Mouse (Mus musculus) c-Kit-positive CD71-positive TER-119-positive erythroid progenitor cells, embryonic 14.5 days (primary cell): Measurements from ENCODE around the gene Cux1.

Source experiments
- DNase-seq: peaks from one replicate; pipeline ENCODE4 v3.0.0-alpha.2; 2013; ENCODE audit warnings: low spot score

The Cux1 gene

GRCm38 (mm10) chr5:136502491-136503086 lies 64.7 kb downstream of the Cux1 start:
- DNase-seq, result no peak

DNA sequence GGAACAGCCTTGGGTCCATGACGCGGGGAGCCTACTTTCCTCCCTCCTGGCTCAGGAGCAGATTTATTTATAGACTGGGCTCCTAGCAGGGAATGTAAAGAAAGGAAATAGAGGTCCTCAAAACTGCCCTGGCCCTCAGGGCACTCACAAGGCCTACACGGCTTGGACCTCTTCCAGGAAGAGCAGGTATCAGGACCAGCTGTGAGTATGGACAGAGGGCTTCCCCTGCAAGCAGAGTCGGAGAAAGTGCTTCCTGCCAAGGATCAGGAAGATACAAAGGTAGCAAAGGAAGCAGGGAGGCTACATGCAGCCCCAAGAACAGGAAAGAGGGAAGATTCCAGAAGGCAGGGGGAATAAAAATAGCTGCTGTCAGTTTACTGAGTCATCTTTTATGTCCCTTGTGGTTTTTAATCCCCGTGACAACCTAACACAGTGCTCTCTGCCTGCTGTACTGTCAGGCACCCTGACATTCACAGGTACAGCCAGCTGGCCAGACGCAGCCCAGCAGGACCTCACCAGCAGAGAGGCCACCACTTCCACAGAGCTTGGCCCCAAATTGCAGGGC lies 66.9 kb downstream of the Cux1 start:
- no peak for DNase-seq

- no peak for DNase-seq
These were observed 68.0 kb downstream of the Cux1 start for GRCm38 (mm10) chr5:136499316-136499715.

- no peak for DNase-seq
These were observed 68.5 kb downstream of the Cux1 start for GRCm38 (mm10) chr5:136498741-136499140.

DNA sequence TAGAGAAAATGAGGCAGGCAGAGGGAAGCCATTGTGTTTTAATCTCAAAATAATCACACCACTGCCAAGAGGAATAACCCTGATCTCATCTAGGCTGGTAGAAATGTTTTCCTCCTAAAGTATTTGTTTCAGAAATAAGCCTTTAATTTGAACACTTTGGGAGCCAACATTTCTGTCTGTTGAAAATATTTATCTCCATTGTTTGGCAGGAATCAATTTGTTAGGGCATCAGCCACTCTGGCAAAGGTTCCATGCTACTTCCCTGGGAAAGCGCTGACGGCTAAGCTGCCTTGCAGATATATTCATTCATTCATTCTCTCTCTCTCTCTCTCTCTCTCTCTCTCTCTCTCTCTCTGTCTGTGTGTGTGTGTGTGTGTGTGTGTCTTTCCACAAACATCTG lies 70.0 kb downstream of the Cux1 start:
- DNase-seq, result no peak

- no peak for DNase-seq
These were observed 71.7 kb downstream of the Cux1 start for GRCm38 (mm10) chr5:136495581-136495980.

DNA sequence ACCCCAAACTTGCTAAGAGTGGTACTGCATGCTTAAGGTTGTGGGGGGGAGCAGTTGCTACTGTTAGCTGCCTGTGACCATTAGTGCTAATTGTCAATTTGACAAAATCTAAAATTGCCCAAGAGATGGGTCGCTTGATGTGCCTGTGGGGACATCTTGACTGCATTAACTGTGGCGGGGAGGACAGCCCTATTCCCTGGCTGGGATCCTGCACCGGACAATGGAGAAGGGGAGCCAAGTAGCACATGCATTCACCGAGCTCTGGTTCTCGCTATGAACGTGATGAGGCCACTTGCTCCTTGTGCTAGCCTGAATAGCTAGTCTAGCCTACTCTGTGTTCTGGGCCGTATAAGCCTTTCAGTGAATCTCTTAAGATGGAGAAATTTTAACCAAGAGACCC lies 72.4 kb downstream of the Cux1 start:
- DNase-seq, result no peak

DNA sequence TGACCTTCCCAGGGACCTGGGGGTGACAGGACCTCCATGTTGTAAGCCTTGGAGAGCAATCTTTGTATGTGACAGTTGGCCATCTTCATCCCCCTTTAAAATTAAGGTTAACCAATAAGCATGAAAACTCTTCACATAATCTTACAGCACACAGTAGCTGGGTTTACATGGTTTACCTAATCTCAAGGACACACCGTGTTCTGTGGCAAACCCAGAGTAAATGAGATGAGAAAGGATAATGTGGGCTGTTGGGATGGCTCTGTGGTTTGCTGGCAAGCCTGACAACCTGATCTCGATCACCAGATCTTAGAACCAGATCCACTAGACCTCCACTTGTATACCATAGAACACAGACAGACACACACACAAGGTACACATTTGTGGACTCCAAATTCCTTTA lies 73.0 kb downstream of the Cux1 start:
- DNase-seq, result no peak

GRCm38 (mm10) chr5:136489450-136489849 lies 77.8 kb downstream of the Cux1 start:
- no peak for DNase-seq

- DNase-seq, result no peak
These were observed 78.6 kb downstream of the Cux1 start for GRCm38 (mm10) chr5:136488721-136489120.

DNA sequence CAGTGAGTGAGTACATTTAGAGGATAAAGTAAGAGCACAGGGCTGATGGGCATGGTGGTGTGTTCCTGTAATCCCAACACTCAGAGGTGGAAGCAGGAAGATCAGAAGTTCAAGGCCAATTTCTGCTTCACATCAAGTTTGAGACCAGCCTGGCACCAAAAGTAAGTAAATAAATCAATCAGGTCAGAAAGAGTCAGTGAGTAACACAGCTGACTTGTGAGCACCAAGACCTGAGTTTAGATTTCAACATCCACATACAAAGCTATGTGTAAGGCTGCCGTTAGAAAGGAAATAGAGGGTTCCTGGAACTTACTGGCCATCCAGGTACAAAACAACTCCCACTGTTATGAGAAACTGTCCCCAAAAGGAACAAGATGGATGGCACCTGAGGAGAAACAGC lies 79.1 kb downstream of the Cux1 start:
- no peak for DNase-seq

- DNase-seq, result no peak
These were observed 79.7 kb downstream of the Cux1 start for GRCm38 (mm10) chr5:136487397-136488093.

GRCm38 (mm10) chr5:136486401-136486800 lies 80.9 kb downstream of the Cux1 start:
- no peak for DNase-seq

- no peak for DNase-seq
These were observed 81.9 kb downstream of the Cux1 start for GRCm38 (mm10) chr5:136485397-136485796.

GRCm38 (mm10) chr5:136482434-136482833 lies 84.9 kb downstream of the Cux1 start:
- DNase-seq, result no peak

GRCm38 (mm10) chr5:136480541-136480940 lies 86.7 kb downstream of the Cux1 start:
- DNase-seq, result no peak

DNA sequence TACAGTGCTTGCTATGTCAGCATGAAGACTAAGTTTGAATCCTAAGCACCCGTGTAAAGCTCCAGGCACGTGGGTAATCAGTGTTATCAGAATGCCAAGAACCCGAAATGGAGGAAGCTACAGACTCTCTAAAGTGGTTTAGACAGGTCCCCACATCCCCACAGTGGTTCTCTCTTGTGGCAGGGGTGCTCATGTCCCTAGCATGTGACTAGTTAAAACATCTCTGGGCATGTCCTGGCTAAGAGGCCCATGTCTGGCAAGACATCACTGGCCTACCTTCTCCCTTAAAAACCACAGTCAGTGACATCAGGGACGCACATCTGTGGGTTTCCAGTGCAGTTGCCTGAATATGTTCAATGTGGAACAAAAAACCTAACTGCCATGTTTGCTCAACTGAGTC lies 87.5 kb downstream of the Cux1 start:
- DNase-seq, result no peak

GRCm38 (mm10) chr5:136479024-136479763 lies 88.1 kb downstream of the Cux1 start:
- DNase-seq, result no peak

GRCm38 (mm10) chr5:136476272-136476671 lies 91.0 kb downstream of the Cux1 start:
- DNase-seq, result no peak

GRCm38 (mm10) chr5:136475161-136475560 lies 92.1 kb downstream of the Cux1 start:
- no peak for DNase-seq

- no peak for DNase-seq
These were observed 93.2 kb downstream of the Cux1 start for GRCm38 (mm10) chr5:136474086-136474485.

DNA sequence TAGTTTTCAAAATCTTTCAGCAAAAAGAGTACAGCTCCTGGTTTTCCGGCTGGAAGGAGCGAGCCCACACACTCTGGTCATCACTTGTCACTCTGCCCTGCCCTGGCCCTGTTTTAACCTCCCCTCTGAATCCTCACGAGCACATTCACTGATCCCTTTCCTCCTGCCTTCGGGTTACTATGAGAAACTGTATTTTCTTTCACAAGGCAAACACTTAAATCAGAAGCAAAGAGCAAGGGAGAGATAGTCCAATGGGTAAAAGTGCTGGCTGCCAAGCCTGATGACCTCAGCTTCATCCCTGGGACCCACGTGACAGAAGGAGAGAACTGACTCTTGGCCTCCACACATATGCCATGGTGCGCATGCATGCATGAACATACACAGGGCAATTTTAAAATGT lies 94.0 kb downstream of the Cux1 start:
- DNase-seq, result no peak

- DNase-seq, result no peak
These were observed 94.4 kb downstream of the Cux1 start for GRCm38 (mm10) chr5:136472846-136473245.
